Mouse (Mus musculus) brain, embryonic 14.5 days (tissue): ENCODE results near the gene Wap. TPM values are rescaled to one million over a fixed set of nuclear protein-coding genes. Genes with fewer than 3 reads are reported as not detected.
A peak's percentile ranks its signal among the peaks of the same experiment; 100 is the strongest.

Experiments used
- DNase-seq: peaks from one replicate; pipeline ENCODE4 v3.0.0-alpha.2; 2011; ENCODE audit warnings: low read depth
- CTCF ChIP-seq: fragments of 200-500 bp; IDR thresholded peaks from 2 replicates; pipeline ENCODE4 v1.5.1; 2012; ENCODE audit warnings: inconsistent platforms, mild to moderate bottlenecking, moderate library complexity, borderline replicate concordance; ENCODE audit not compliant: insufficient read depth, insufficient read length; ENCODE audit errors: extremely low read depth
- POLR2A ChIP-seq: fragments of 200-500 bp; IDR thresholded peaks from 2 replicates; pipeline ENCODE4 v1.6.1; 2012; ENCODE audit warnings: mild to moderate bottlenecking, inconsistent platforms, borderline replicate concordance; ENCODE audit not compliant: poor library complexity, insufficient read depth, insufficient read length, severe bottlenecking; ENCODE audit errors: extremely low read depth
- polyA plus RNA-seq: library from polyadenylated mRNA; depleted of rRNA; stranded (reverse); fragments of >200 nt; gene quantifications from 2 replicates; pipeline ENCODE4 v1.2.3, GENCODE M21; 2012

The Wap gene
- polyA plus RNA-seq, 1 experiment: not detected

DNA sequence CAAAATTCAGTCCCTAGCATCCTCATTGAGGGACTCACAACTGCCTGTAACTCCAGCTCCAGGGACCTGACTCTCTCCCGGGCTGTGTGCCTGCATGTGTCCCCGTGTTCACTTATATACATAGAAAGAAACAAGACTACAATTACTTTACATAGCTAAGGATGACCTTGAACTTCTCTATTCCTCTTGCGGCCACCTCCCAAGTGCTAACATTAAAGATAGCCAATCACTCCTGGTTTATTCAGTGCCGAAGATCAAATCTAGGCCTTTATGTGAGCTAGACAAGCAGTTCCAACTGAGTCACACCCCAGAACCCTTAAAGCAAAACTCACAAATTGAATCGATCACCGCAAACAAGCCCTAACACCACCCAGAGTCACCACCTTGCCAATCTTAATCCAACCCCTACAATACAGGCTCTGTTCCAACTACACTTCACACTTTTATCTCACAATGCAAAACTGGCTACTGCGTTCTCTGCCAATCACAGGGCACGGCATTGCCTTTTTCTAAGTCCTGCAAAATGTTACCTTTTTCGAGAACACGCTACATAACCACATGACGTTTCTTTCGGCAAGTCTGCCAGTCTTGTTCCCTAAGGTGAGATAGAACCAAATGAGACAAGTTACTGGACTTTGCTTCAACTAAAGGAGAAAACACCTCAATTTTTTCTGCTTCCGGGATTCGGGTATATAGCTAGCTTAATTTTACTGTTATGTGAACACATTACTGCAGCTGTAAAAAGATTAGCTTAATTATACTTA, 13.6 kb downstream of the Wap start:
- no peak for TF ChIP-seq POLR2A
- TF ChIP-seq CTCF: no peak
- DNase-seq: no peak

DNA sequence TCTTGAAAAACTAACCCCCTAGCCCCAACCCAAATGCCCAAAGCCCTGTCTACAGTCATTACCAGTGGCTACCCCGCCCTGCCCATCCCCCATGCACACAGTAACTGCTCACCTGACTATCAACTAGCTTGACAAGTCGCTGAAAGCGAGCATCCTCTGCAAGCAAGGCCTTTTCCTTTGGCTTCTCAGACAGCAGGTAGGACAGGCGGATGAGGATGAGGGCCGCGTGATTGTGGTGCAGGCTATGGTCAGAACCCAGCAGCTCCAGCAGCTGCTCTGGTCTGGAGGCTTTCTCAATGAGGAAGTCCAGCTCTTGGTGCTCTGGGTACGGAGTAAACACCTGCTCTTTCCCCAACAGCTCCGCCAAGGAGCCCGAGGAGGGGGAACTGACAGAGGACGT, 14.7 kb downstream of the Wap start:
- no peak for TF ChIP-seq CTCF
- no peak for TF ChIP-seq POLR2A
- no peak for DNase-seq

DNA sequence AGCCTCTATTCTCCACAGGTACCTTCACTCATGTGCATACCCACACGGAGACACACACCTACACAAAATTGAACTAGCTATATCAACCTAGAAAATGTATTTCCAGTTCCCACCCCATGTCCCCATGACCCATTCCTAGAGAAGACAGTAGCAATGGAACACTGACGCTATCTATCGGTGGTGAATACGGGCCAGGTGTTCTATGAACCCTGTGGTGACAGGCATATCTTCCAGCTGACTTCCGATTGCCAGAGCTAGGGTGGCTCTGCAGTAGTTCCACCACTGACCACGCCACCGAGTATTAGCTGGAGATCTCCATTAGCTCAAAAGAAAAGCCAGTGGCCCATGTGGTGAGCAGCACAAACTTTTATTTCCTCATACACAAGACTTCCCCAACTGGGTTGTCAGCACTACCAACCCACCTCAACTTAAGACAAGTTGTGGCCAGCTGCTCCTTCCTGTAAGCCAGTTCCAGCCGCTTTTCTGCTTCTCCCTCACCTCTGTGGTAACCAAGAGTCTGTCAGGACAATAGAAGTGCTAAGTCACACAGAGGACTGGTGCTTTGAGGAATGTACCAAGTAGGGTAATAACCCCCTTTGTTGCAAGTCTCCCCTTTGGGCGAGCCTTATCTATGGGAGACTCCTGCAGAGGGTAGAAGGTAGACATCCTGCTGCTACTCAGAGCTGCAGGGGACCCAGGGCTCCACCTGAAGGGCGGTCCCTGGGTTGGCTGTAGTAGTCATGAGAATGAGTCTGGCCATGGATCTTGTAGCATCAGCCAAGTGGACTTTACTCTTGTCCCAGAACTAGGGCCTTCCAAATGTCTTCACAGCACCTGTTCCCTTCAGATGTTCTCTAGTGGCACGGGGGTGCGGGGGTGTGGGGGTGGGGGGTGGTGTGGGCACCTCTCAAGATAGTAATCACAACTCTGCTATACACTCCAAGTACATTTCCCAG, 22.9 kb downstream of the Wap start:
- no peak for TF ChIP-seq CTCF
- DNase-seq: no peak

DNA sequence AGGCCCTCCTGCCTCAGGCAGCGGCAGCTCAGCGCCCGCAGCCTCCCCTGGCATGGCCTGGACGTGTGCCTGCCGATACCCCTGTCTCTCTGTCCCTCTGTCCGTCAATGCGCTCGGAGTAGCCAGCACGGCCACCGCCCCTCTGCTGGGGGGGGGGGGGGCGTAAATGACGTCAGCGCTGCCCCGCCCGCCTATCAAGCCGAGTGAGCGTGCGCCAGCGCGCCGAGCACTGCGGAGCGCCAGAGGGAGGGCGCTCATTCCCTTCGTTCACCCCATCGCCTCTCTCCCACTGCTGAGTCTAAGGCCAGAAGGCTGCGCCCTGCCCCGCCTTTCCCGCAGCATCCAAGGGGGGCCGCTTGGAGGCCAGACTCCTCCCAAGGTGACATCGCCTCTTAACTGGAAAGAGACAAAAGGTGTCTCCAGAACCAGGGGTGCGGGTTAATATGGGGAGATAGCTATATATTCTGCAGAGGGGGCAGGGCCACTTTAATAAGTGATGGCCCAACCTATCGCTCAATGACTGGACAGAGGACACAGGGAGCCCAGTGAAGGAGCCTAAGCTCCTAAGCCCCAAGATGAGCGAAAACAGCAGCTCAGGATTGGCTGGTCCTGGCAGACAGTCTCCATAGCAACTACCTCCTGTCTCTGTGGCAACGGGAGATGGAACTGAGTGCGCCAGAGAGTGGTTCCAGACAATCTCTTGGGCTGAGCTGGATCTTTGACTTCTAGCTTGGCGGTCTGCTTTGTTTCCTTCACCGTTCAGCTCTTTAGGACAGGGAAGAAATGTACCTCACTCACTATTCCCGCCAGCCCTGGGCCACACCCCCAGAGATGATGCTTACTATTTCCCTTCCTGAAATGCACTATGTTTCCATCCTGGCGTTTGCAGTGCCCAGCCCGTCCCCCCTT, 32.7 kb downstream of the Wap start, which contains the start of gene Nacad:
Gene Nacad (minus strand): TSS at position 563 of the 909 bp plus-strand sequence.
- peak; percentile 97 for DNase-seq

DNA sequence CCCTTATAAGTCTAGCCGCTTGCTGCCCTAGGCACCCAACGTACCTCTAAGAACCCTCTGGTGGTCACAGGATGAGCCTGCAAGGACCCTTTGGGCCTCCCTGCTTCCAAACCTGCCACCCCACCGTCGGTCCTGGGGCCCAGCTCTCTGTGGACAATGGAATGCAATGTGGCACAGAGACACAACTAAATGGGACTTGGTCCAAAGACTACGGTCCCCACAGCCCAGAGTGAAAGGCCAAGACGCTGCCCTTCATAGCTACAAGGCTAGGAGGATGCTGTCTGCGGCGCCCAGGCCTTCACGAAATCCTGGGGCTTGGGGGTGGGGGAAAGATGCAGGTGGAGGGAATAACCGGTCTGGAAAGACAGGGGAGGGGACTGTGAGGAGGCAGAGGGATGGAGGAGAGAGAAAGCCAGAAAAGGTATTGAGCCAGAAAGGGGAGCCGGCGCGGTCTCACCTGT, 33.4 kb downstream of the Wap start:
- no peak for TF ChIP-seq POLR2A
- TF ChIP-seq CTCF: peak; percentile 37; the same call in 1 of the 2 replicates
- peak; percentile 66 for DNase-seq

More for the DNA sequence above, 32.7 kb downstream of the Wap start, which contains the start of gene Nacad:
- peak; percentile 52; the same call in 1 of the 2 replicates for TF ChIP-seq POLR2A
- no peak for TF ChIP-seq CTCF

DNA sequence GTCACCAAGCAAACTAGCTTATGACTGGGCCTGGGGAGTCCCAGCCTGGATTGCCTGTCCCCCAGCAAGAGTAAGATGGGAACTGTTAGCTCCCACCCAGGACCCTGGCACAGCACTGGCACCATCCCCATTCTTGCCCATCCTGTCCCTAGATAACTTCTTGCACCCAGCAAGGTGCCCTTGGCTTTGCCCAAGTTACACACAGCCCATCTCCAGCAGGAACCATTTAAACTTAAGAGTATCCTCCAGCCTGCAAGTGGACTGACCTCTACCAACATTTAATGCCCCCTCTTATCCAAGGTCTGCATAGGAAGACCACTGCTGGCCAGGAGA, 33.9 kb downstream of the Wap start:
- DNase-seq: no peak
- TF ChIP-seq CTCF: no peak

DNA sequence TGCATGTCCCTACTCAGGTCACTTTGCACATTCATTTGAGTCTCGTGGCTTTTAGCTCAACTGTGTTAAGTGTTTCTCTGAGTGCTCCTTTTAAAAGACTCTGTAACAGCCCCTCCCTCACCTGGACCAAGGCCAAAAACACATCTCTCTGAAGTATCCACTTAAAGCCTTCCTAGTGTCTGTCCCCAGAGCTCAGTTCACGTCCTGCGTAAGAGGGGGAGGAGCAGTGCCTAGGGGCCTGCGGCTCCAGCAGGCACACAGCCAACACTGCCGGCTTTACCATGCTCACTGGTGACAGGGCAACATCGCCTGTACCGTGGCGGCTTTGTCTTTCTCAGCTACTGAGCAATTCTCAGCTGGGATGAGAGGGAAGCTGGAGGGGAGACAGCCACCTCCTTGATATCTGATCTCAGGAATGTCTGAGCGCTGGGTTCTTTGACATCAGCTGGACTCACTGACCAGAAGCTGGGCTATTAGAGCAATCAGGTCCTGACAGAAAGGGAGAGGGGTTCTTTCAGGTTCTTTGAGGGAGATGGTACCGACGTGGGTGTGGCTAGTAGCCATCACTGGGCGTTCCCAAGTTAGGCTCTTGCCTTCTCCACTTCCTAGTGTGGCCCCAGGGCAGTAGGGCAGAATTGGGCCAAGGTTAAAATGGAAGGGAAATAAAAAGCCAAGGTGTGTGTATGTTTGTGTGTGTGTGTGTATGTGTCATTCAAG, 34.4 kb downstream of the Wap start:
- no peak for TF ChIP-seq CTCF
- no peak for TF ChIP-seq POLR2A
- peak; percentile 95 for DNase-seq

DNA sequence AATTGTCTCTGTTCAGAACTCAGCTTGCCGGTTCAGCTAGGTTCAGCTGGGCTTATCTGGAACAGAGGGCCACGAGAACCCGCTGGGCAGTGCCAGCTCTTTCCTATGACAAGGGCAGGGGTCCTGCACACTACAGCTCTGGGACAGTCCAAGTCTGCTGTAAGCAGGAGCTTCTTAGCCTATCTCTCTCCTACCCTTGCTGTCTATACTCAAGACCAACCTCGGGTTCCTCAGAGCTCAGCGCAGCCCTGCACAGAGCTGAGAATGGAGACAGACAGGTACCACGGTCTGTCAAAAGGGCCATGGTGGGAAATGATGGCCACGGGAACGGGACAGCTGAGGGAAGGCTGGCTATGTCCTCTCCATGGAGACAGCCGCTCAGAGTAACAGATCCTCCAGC, 35.2 kb downstream of the Wap start:
- TF ChIP-seq POLR2A (no peak), CTCF (no peak)

DNA sequence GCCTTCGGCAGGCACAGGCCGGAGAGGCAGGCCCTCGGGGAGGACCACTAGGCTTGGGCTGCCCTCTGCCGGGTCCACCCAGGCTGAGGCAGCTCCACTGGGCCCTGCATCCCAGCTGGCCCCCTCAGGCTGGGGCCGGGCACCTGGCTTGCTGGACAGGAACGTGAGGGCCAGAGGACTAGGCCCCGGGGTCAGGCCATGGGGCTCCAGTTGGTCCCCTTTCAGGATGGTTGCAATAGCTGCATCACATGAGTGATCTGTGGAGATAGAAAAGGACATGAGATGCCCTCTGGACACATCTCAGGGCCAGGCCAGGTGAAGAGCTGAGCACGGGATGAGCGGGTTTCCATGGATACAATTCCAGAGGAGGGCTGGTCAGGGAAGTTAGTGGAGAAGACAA, 35.8 kb downstream of the Wap start:
- no peak for TF ChIP-seq CTCF
- no peak for TF ChIP-seq POLR2A
- no peak for DNase-seq

More for the DNA sequence above, 35.2 kb downstream of the Wap start:
- no peak for DNase-seq
